10 mouse cellular contexts compared by ENCODE assay signal in the genomic region with DNA sequence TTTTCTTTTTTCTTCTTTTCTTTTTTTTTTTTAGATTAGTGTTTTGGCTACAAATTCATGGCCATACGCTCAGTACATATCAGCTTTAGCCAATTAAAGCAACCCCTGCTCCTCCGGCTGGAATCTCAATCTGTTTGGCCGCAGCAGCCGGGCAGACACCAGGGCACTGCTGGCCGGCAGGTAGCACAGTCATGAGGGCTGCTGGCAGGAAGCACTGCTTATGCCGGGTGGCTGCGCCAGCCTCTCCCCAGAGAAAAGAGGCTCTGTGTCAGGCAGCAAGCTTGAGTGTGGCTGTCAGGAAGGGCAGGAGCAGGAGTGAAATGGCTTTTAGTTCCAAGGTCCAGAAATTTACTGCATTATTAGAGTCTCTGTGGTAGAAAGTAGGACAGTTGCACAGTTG.
DNase-seq lines count a peak whose midpoint lies in the region; ATAC-seq lines count a peak whose summit lies in the region.
"Had no signal": no experiment of that assay in that cellular context is flagged by ENCODE, and none has a peak within 500 bp of the region (broad histone marks: within the 10 kb centered on the region; RNA-seq: fewer than 3 reads in every experiment).

No protein-coding gene starts in this region.

- H3K9me3 ChIP-seq in limb, embryonic 13.5 days: no peaks in the 10 kb centered on the region
- H3K9me3 ChIP-seq in limb, embryonic 10.5 days (replicated peaks): no peaks in the 10 kb centered on the region
- no peaks in the 10 kb centered on the region for H3K9me3 ChIP-seq in forebrain, embryonic 15.5 days

- no peak for DNase-seq in limb, embryonic 10.5 days (ENCODE audit: low spot score)
- DNase-seq in cerebellum, adult 8-10 months: peak; percentile 67
- peak; percentile 19 for DNase-seq in lung, postnatal 36 days
- DNase-seq in adipocyte (ENCODE audit: low spot score): no peak
- no peak for DNase-seq in ovary, postnatal 10 days (ENCODE audit: low spot score)

- WGBS in limb, embryonic 13.5 days: 51% methylated on average over 7 of the region's 7 CpGs
- WGBS in limb, embryonic 10.5 days: 81% methylated on average over 7 of the region's 7 CpGs
- 72% methylated on average over 7 of the region's 7 CpGs for WGBS in forebrain, embryonic 15.5 days

- H3K36me3 ChIP-seq in limb, embryonic 13.5 days: no peaks in the 10 kb centered on the region
- no peaks in the 10 kb centered on the region for H3K36me3 ChIP-seq in limb, embryonic 10.5 days
- no peaks in the 10 kb centered on the region for H3K36me3 ChIP-seq in forebrain, embryonic 15.5 days

- no peak overlapping the region for H3K9ac ChIP-seq in limb, embryonic 13.5 days
- H3K9ac ChIP-seq in forebrain, embryonic 15.5 days (replicated peaks): no peak overlapping the region

- H3K27ac ChIP-seq in limb, embryonic 13.5 days: no peak overlapping the region
- no peak overlapping the region for H3K27ac ChIP-seq in limb, embryonic 10.5 days
- no peak overlapping the region; the same call in 1 of the 2 replicates for H3K27ac ChIP-seq in forebrain, embryonic 15.5 days (replicated peaks)
- H3K27ac ChIP-seq: macrophage had no signal

- peak overlapping the region; percentile 30 for H3K4me2 ChIP-seq in limb, embryonic 13.5 days (replicated peaks)
- no peak overlapping the region for H3K4me2 ChIP-seq in forebrain, embryonic 15.5 days (replicated peaks)

- no peaks in the 10 kb centered on the region for H3K27me3 ChIP-seq in limb, embryonic 13.5 days
- H3K27me3 ChIP-seq in limb, embryonic 10.5 days (ENCODE audit: low read depth, poor library complexity, severe bottlenecking): no peaks in the 10 kb centered on the region
- no peaks in the 10 kb centered on the region for H3K27me3 ChIP-seq in forebrain, embryonic 15.5 days
- H3K27me3 ChIP-seq: Patski had no signal

- H3K4me1 ChIP-seq in limb, embryonic 13.5 days: peaks cover 16% of the 10 kb centered on the region
- peaks cover 13% of the 10 kb centered on the region; the same call in 1 of the 2 replicates for H3K4me1 ChIP-seq in limb, embryonic 10.5 days
- no peaks in the 10 kb centered on the region; the same call in 1 of the 2 replicates for H3K4me1 ChIP-seq in forebrain, embryonic 15.5 days

- no peak for ATAC-seq in limb, embryonic 13.5 days (ENCODE audit: low FRiP score, low read depth)
- ATAC-seq in hematopoietic stem cell, adult 5-6 weeks (replicated peaks in 1 of 2; ENCODE audit: insufficient read depth in 1 of 2, low FRiP score in 2 of 2, low TSS enrichment in 1 of 2, low read depth in 1 of 2, poor library complexity in 2 of 2, severe bottlenecking in 2 of 2): peak; percentile 71 to 82
- no peak for ATAC-seq in forebrain, embryonic 15.5 days (replicated peaks)
- ATAC-seq: Patski had no signal

- H3K4me3 ChIP-seq in limb, embryonic 13.5 days: no peak overlapping the region
- no peak overlapping the region for H3K4me3 ChIP-seq in limb, embryonic 10.5 days
- H3K4me3 ChIP-seq in forebrain, embryonic 15.5 days: no peak overlapping the region

Comparison
In these comparisons a context has a peak if more than half of its experiments do, and no peak if none do; other contexts are left out.
1. ATAC-seq: peak in hematopoietic stem cell, adult 5-6 weeks (2 of 2); none in limb, embryonic 13.5 days (single experiment) and forebrain, embryonic 15.5 days (single experiment).
2. DNase-seq: peak in cerebellum, adult 8-10 months (single experiment) and lung, postnatal 36 days (single experiment); none in limb, embryonic 10.5 days (single experiment), adipocyte (single experiment) and ovary, postnatal 10 days (single experiment).